Mouse (Mus musculus): ENCODE measurements at regions not wholly inside any gene's neighbourhood (a gene's known extent, or its start where the extent isn't known, plus 50 kb on each side); places are given as distances from the start of the nearest gene placed in this dataset.

GRCm38 (mm10) chr10:44846149-44846548 is 220.9 kb upstream of the Prep start:
- intact Hi-C loops (cut with DNase I): no loop called here

GRCm38 (mm10) chr10:44840449-44840848 is 226.6 kb upstream of the Prep start:
- no peak for DNase-seq
- intact Hi-C loops (cut with DNase I): no loop called here

More at GRCm38 (mm10) chr10:44846149-44846548, 220.9 kb upstream of the Prep start:
- no peak for DNase-seq

- DNase-seq: no peak
- intact Hi-C loops (cut with DNase I): no loop called here
Observed at GRCm38 (mm10) chr10:44832455-44832854, 234.5 kb upstream of the Prep start.

- intact Hi-C loops (cut with DNase I): no loop called here
- DNase-seq: no peak
Observed at GRCm38 (mm10) chr10:44826271-44826670, 240.7 kb upstream of the Prep start.

- intact Hi-C loops (cut with DNase I): no loop called here
- no peak for DNase-seq
Observed at GRCm38 (mm10) chr10:44821666-44822065, 245.3 kb upstream of the Prep start.

GRCm38 (mm10) chr10:44820379-44820778 is 246.6 kb upstream of the Prep start:
- intact Hi-C loops (cut with DNase I): no loop called here
- no peak for DNase-seq

- intact Hi-C loops (cut with DNase I): no loop called here
- DNase-seq: no peak
Observed at GRCm38 (mm10) chr10:44819361-44819760, 247.6 kb upstream of the Prep start.

- no peak for DNase-seq
- intact Hi-C loops (cut with DNase I): no loop called here
Observed at GRCm38 (mm10) chr10:44818615-44819014, 248.4 kb upstream of the Prep start.

- intact Hi-C loops (cut with DNase I): no loop called here
Observed at GRCm38 (mm10) chr10:44796205-44796604, 267.9 kb upstream of the Prdm1 start.

GRCm38 (mm10) chr10:44785386-44785785 is 257.1 kb upstream of the Prdm1 start:
- intact Hi-C loops (cut with DNase I): no loop called here
- DNase-seq: no peak

More at GRCm38 (mm10) chr10:44796205-44796604, 267.9 kb upstream of the Prdm1 start:
- no peak for DNase-seq

GRCm38 (mm10) chr10:44780381-44780958 is 252.2 kb upstream of the Prdm1 start:
- intact Hi-C loops (cut with DNase I): no loop called here
- DNase-seq: no peak

GRCm38 (mm10) chr10:44779568-44780207 is 251.4 kb upstream of the Prdm1 start:
- no peak for DNase-seq
- intact Hi-C loops (cut with DNase I): no loop called here

- no peak for DNase-seq
Observed at GRCm38 (mm10) chr10:44777214-44777613, 248.9 kb upstream of the Prdm1 start.

GRCm38 (mm10) chr10:44776175-44776574 is 247.9 kb upstream of the Prdm1 start:
- DNase-seq: no peak
- intact Hi-C loops (cut with DNase I): no loop called here

More at GRCm38 (mm10) chr10:44777214-44777613, 248.9 kb upstream of the Prdm1 start:
- intact Hi-C loops (cut with DNase I): no loop called here

GRCm38 (mm10) chr10:44765527-44765926 is 237.2 kb upstream of the Prdm1 start:
- intact Hi-C loops (cut with DNase I): loop anchor here (10.0 kb wide), 2 partner anchors 239 to 441 kb away; no protein-coding TSS in a partner anchor
- no peak for DNase-seq

- intact Hi-C loops (cut with DNase I): loop anchor here (10.0 kb wide), 2 partner anchors 242 to 438 kb away; no protein-coding TSS in a partner anchor
- no peak for DNase-seq
Observed at GRCm38 (mm10) chr10:44763102-44763501, 234.8 kb upstream of the Prdm1 start.

- intact Hi-C loops (cut with DNase I): loop anchor here (10.0 kb wide), 2 partner anchors 243 to 437 kb away; no protein-coding TSS in a partner anchor
- no peak for DNase-seq
Observed at GRCm38 (mm10) chr10:44762068-44762467, 233.8 kb upstream of the Prdm1 start.

GRCm38 (mm10) chr10:44761324-44761723 is 233.0 kb upstream of the Prdm1 start:
- DNase-seq: no peak
- intact Hi-C loops (cut with DNase I): loop anchor here (10.0 kb wide), 2 partner anchors 243 to 437 kb away; no protein-coding TSS in a partner anchor

- intact Hi-C loops (cut with DNase I): loop anchor here (5.0 kb wide), 1 partner anchor 298 kb away; no protein-coding TSS in a partner anchor
- DNase-seq: no peak
Observed at GRCm38 (mm10) chr10:44755355-44755957, 227.2 kb upstream of the Prdm1 start.

GRCm38 (mm10) chr10:44754930-44755329 is 226.6 kb upstream of the Prdm1 start:
- intact Hi-C loops (cut with DNase I): loop anchor here (5.0 kb wide), 1 partner anchor 298 kb away; no protein-coding TSS in a partner anchor
- no peak for DNase-seq

- DNase-seq: no peak
- intact Hi-C loops (cut with DNase I): no loop called here
Observed at GRCm38 (mm10) chr10:44752719-44753390, 224.6 kb upstream of the Prdm1 start.

Measured in heart, postnatal 36 days (tissue).